ENCODE assay signal across 30 mouse cellular contexts in the genomic region with DNA sequence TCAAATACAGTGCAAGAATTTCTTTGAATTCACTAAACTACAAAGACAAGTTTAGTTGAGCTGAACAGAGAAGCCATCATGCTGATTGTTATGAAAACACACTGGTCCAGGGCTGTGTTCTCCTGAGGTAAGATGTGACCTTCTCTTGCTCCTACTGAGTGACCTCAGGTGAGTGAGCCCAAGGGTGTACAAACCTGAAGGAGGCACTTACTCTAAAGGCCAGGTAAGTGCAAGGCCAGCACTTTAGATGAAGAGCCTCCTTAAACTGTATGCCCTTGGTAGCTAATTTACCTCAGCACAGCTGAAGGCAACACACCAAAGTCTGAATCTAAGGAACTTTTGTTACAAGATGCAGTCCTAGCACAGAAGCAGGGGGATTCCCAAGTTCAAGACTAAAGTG.
"Had no signal": no experiment of that assay in that cellular context is flagged by ENCODE, and none has a peak within 500 bp of the region (broad histone marks: within the 10 kb centered on the region; RNA-seq: fewer than 3 reads in every experiment).

No protein-coding gene starts in this region.

- H3K4me3 ChIP-seq: left cerebral cortex, adult 2 months; limb, embryonic 10.5 days; limb, embryonic 12.5 days; limb, embryonic 13.5 days; limb, embryonic 15.5 days; liver, embryonic 12.5 days; liver, embryonic 13.5 days; liver, embryonic 15.5 days; lung, embryonic 15.5 days; megakaryocyte, embryonic 14.5 days; midbrain, embryonic 10.5 days; midbrain, embryonic 12.5 days; midbrain, embryonic 13.5 days; midbrain, embryonic 15.5 days; myocyte had no signal

- H3K27me3 ChIP-seq: limb, embryonic 12.5 days; limb, embryonic 13.5 days; limb, embryonic 15.5 days; liver, embryonic 12.5 days; liver, embryonic 13.5 days; liver, embryonic 15.5 days; lung, embryonic 15.5 days; midbrain, embryonic 12.5 days; midbrain, embryonic 13.5 days; midbrain, embryonic 15.5 days had no signal

- DNase-seq: left cerebral cortex, postnatal 4 days; liver; liver, embryonic 13.5 days; liver, postnatal 0 days; lung, adult 18-20 months; lung, adult 2 months; lung, embryonic 14.5 days; lung, postnatal 10 days; lung, postnatal 14 days; lung, postnatal 36 days; midbrain, embryonic 14.5 days had no signal

- H3K4me1 ChIP-seq: liver, embryonic 12.5 days; liver, embryonic 13.5 days; liver, embryonic 15.5 days; lung, embryonic 15.5 days; megakaryocyte, embryonic 14.5 days; midbrain, embryonic 12.5 days; midbrain, embryonic 13.5 days; midbrain, embryonic 15.5 days had no signal

- H3K27ac ChIP-seq: left cerebral cortex, adult 2 months; limb, embryonic 10.5 days; limb, embryonic 12.5 days; limb, embryonic 13.5 days; limb, embryonic 15.5 days; liver, embryonic 12.5 days; liver, embryonic 13.5 days; liver, embryonic 14.5 days; liver, embryonic 15.5 days; lung, embryonic 15.5 days; macrophage; midbrain, embryonic 10.5 days; midbrain, embryonic 12.5 days; midbrain, embryonic 13.5 days; midbrain, embryonic 15.5 days had no signal

- H3K9ac ChIP-seq: limb, embryonic 12.5 days; limb, embryonic 13.5 days; limb, embryonic 15.5 days; liver, embryonic 12.5 days; liver, embryonic 13.5 days; liver, embryonic 14.5 days; liver, embryonic 15.5 days; liver, postnatal 0 days; lung, embryonic 14.5 days; lung, embryonic 15.5 days; midbrain, embryonic 12.5 days; midbrain, embryonic 13.5 days; midbrain, embryonic 15.5 days had no signal

- ATAC-seq: liver, embryonic 12.5 days; liver, postnatal 0 days; midbrain, embryonic 13.5 days; midbrain, embryonic 15.5 days; midbrain, embryonic 16.5 days had no signal

- H3K36me3 ChIP-seq: limb, embryonic 10.5 days; limb, embryonic 12.5 days; limb, embryonic 13.5 days; limb, embryonic 15.5 days; liver, embryonic 12.5 days; liver, embryonic 13.5 days; liver, embryonic 15.5 days; lung, embryonic 15.5 days; midbrain, embryonic 10.5 days; midbrain, embryonic 12.5 days; midbrain, embryonic 13.5 days; midbrain, embryonic 15.5 days had no signal

- H3K9me3 ChIP-seq: limb, embryonic 10.5 days; limb, embryonic 12.5 days; limb, embryonic 13.5 days; limb, embryonic 15.5 days; liver, embryonic 12.5 days; liver, embryonic 13.5 days; liver, embryonic 15.5 days; lung, embryonic 15.5 days; midbrain, embryonic 10.5 days; midbrain, embryonic 12.5 days; midbrain, embryonic 13.5 days; midbrain, embryonic 15.5 days had no signal

- H3K4me2 ChIP-seq: limb, embryonic 12.5 days; limb, embryonic 13.5 days; limb, embryonic 15.5 days; liver, embryonic 11.5 days; liver, embryonic 12.5 days; liver, embryonic 13.5 days; liver, embryonic 15.5 days; lung, embryonic 14.5 days; lung, embryonic 15.5 days; midbrain, embryonic 11.5 days; midbrain, embryonic 12.5 days; midbrain, embryonic 13.5 days; midbrain, embryonic 15.5 days had no signal
